Mouse (Mus musculus) intestine, embryonic 14.5 days (tissue): ENCODE results near the gene Mfsd2b. TPM values are rescaled to one million over a fixed set of nuclear protein-coding genes. Genes with fewer than 3 reads are reported as not detected.

Experiments used
- ATAC-seq: fragments of 200-750 bp; cut with Nextera tagmentation; replicated peaks from 2 replicates; pipeline ENCODE4 v1.8.0; 2017; ENCODE audit warnings: low read depth, moderate number of reproducible peaks, moderate TSS enrichment, moderate library complexity; ENCODE audit not compliant: low FRiP score, low TSS enrichment
- DNase-seq: peaks from one replicate; pipeline ENCODE4 v3.0.0-alpha.2; 2018; ENCODE audit warnings: low spot score
- H3K27ac ChIP-seq: fragments of 300-500 bp; sonication (generic); 2 replicates; pipeline ENCODE4 v1.5.1; 2014; ENCODE audit warnings: low read depth, mild to moderate bottlenecking, control low read depth
- H3K27me3 ChIP-seq: fragments of 300-500 bp; sonication (generic); replicated peaks from 2 replicates; pipeline ENCODE4 v1.6.1; 2014; ENCODE audit warnings: low read length, control low read depth; ENCODE audit not compliant: control insufficient read depth, insufficient read depth
- H3K36me3 ChIP-seq: fragments of 300-500 bp; sonication (generic); 2 replicates; pipeline ENCODE4 v1.6.1; 2014; ENCODE audit warnings: low read length, control low read depth; ENCODE audit not compliant: control insufficient read depth, insufficient read depth
- H3K4me1 ChIP-seq: fragments of 300-500 bp; sonication (generic); replicated peaks from 2 replicates; pipeline ENCODE4 v1.6.1; 2014; ENCODE audit warnings: low read length, control low read depth, mixed read lengths; ENCODE audit not compliant: control insufficient read depth, insufficient read depth
- H3K4me2 ChIP-seq: fragments of 300-500 bp; sonication (generic); 2 replicates; pipeline ENCODE4 v1.6.1; 2014; ENCODE audit warnings: low read length
- H3K4me3 ChIP-seq: fragments of 300-500 bp; sonication (generic); 2 replicates; pipeline ENCODE4 v1.5.1; 2014; ENCODE audit warnings: low read depth, low read length, control low read depth, mixed read lengths
- H3K9ac ChIP-seq: fragments of 300-500 bp; sonication (generic); 2 replicates; pipeline ENCODE4 v1.6.1; 2014; ENCODE audit warnings: mild to moderate bottlenecking, low read length
- H3K9me3 ChIP-seq: fragments of 300-500 bp; sonication (generic); 2 replicates; pipeline ENCODE4 v1.6.1; 2016; ENCODE audit warnings: low read length, control low read depth; ENCODE audit not compliant: control insufficient read depth
- WGBS: fragments of 180-500 bp; shearing (Covaris S2); extraction: QIAGEN DNeasy Blood & Tissue Kit; methylation state at CpG from one replicate; pipeline ENCODE4 v1.1.7; 2014; 5-methylcytosine and 5-hydroxymethylcytosine counted together
- polyA plus RNA-seq: library from polyadenylated mRNA; unstranded; fragments of >200 nt; fragmentation: Nextera tagmentation; extraction: Ambion mirVana; gene quantifications from 2 replicates; pipeline ENCODE4 v1.2.1, GENCODE M21; 2014

Mfsd2b gene
- polyA plus RNA-seq, 1 experiment from 2014 or later, result 1.1 TPM

GRCm38 (mm10) chr12:4842890-4843597 lies 31.1 kb downstream of the Mfsd2b start, which contains the start of gene Wdcp:
Gene Wdcp, plus strand, starts transcription at chr12:4843303.
- H3K9me3 ChIP-seq, result no peaks in the 10 kb centered on the region
- H3K4me2 ChIP-seq, result peak within 1 kb of the TSS; percentile 72
- WGBS, result 1% methylated on average over 30 of the region's 30 CpGs
- H3K9ac ChIP-seq, result peak within 1 kb of the TSS; percentile 42
- peak within 1 kb of the TSS; percentile 7; the same call in 1 of the 2 replicates for H3K27ac ChIP-seq
- no peaks in the 10 kb centered on the region for H3K36me3 ChIP-seq
- DNase-seq, result peak; percentile 93
- 0 out of 2 replicates have a peak, but pooled peaks cover 3% of the 10 kb centered on the region for H3K27me3 ChIP-seq
- H3K4me3 ChIP-seq, result peak within 1 kb of the TSS; percentile 57
- peak; percentile 89 for ATAC-seq
- peaks cover 9% of the 10 kb centered on the region for H3K4me1 ChIP-seq

- no peak for ATAC-seq
- H3K4me2 ChIP-seq, result no peak overlapping the region; the same call in 1 of the 2 replicates
Measured at GRCm38 (mm10) chr12:4842456-4842855, 31.7 kb downstream of the Mfsd2b start.

GRCm38 (mm10) chr12:4841392-4841887 lies 32.7 kb downstream of the Mfsd2b start, which contains the start of gene Fkbp1b:
Gene Fkbp1b, minus strand, starts transcription at chr12:4841591.
- H3K27ac ChIP-seq, result no peak within 1 kb of the TSS; the same call in 1 of the 2 replicates
- ATAC-seq, result peak; percentile 79

More at GRCm38 (mm10) chr12:4842456-4842855, 31.7 kb downstream of the Mfsd2b start:
- Histone ChIP-seq H3K4me1 (peaks cover 9% of the 10 kb centered on the region), H3K27ac (no peak overlapping the region), H3K4me3 (no peak overlapping the region), H3K36me3 (no peaks in the 10 kb centered on the region), H3K9me3 (no peaks in the 10 kb centered on the region), H3K27me3 (0 out of 2 replicates have a peak, but pooled peaks cover 3% of the 10 kb centered on the region), H3K9ac (no peak overlapping the region)
- DNase-seq, result no peak
- 83% methylated on average over 8 of the region's 8 CpGs for WGBS

GRCm38 (mm10) chr12:4840741-4841140 lies 33.4 kb downstream of the Mfsd2b start:
- peaks cover 12% of the 10 kb centered on the region for H3K4me1 ChIP-seq
- H3K27ac ChIP-seq, result no peak overlapping the region
- H3K9ac ChIP-seq, result peak overlapping the region; percentile 45
- H3K36me3 ChIP-seq, result no peaks in the 10 kb centered on the region
- 1% methylated on average over 11 of the region's 11 CpGs for WGBS
- peak overlapping the region; percentile 69 for H3K4me3 ChIP-seq
- DNase-seq (no peak), ATAC-seq (no peak)
- H3K4me2 ChIP-seq, result peak overlapping the region; percentile 95
- 0 out of 2 replicates have a peak, but pooled peaks cover 3% of the 10 kb centered on the region for H3K27me3 ChIP-seq
- H3K9me3 ChIP-seq, result no peaks in the 10 kb centered on the region

More at GRCm38 (mm10) chr12:4841392-4841887, 32.7 kb downstream of the Mfsd2b start, which contains the start of gene Fkbp1b:
- Histone ChIP-seq H3K36me3 (no peaks in the 10 kb centered on the region), H3K9ac (peak within 1 kb of the TSS; percentile 45), H3K4me1 (peaks cover 12% of the 10 kb centered on the region), H3K4me2 (peak within 1 kb of the TSS; percentile 95), H3K9me3 (no peaks in the 10 kb centered on the region), H3K4me3 (peak within 1 kb of the TSS; percentile 69), H3K27me3 (0 out of 2 replicates have a peak, but pooled peaks cover 3% of the 10 kb centered on the region)
- WGBS, result under 1% methylated on average over 37 of the region's 37 CpGs
- peak; percentile 82 for DNase-seq

- DNase-seq (no peak), ATAC-seq (no peak)
- Histone ChIP-seq H3K4me1 (peaks cover 12% of the 10 kb centered on the region), H3K4me2 (no peak overlapping the region), H3K27ac (no peak overlapping the region), H3K9me3 (no peaks in the 10 kb centered on the region), H3K9ac (no peak overlapping the region), H3K27me3 (0 out of 2 replicates have a peak, but pooled peaks cover 3% of the 10 kb centered on the region), H3K36me3 (no peaks in the 10 kb centered on the region), H3K4me3 (no peak overlapping the region)
- WGBS, result 46% methylated on average over 6 of the region's 6 CpGs
Measured at GRCm38 (mm10) chr12:4840010-4840409, 34.1 kb downstream of the Mfsd2b start.

- no peaks in the 10 kb centered on the region for H3K9me3 ChIP-seq
- ATAC-seq, result no peak
Measured at GRCm38 (mm10) chr12:4836959-4837358, 37.2 kb downstream of the Mfsd2b start.

GRCm38 (mm10) chr12:4827256-4827655 lies 46.9 kb downstream of the Mfsd2b start:
- Histone ChIP-seq H3K27ac (no peak overlapping the region), H3K9ac (no peak overlapping the region), H3K4me1 (no peaks in the 10 kb centered on the region), H3K36me3 (peaks cover 63% of the 10 kb centered on the region), H3K4me2 (no peak overlapping the region), H3K9me3 (no peaks in the 10 kb centered on the region), H3K4me3 (no peak overlapping the region), H3K27me3 (no peaks in the 10 kb centered on the region)
- WGBS, result 77% methylated on average over 3 of the region's 3 CpGs
- ATAC-seq, result no peak
- no peak for DNase-seq

More at GRCm38 (mm10) chr12:4836959-4837358, 37.2 kb downstream of the Mfsd2b start:
- 0 out of 2 replicates have a peak, but pooled peaks cover 3% of the 10 kb centered on the region for H3K27me3 ChIP-seq
- H3K4me1 ChIP-seq, result peaks cover 2% of the 10 kb centered on the region; the same call in 1 of the 2 replicates
- H3K9ac ChIP-seq, result no peak overlapping the region
- H3K4me2 ChIP-seq, result no peak overlapping the region
- DNase-seq, result no peak
- H3K36me3 ChIP-seq, result 0 out of 2 replicates have a peak, but pooled peaks cover 4% of the 10 kb centered on the region
- H3K4me3 ChIP-seq, result no peak overlapping the region
- no peak overlapping the region for H3K27ac ChIP-seq
- 10% methylated on average over 4 of the region's 4 CpGs for WGBS

- H3K4me2 ChIP-seq, result peak within 1 kb of the TSS; percentile 92
- under 1% methylated on average over 49 of the region's 49 CpGs for WGBS
- ATAC-seq (peak; percentile 99), DNase-seq (peak; percentile 97)
- no peaks in the 10 kb centered on the region for H3K27me3 ChIP-seq
- H3K4me3 ChIP-seq, result peak within 1 kb of the TSS; percentile 68
- peaks cover 12% of the 10 kb centered on the region for H3K4me1 ChIP-seq
- peak within 1 kb of the TSS; percentile 85 for H3K27ac ChIP-seq
- H3K36me3 ChIP-seq, result peaks cover 25% of the 10 kb centered on the region
- H3K9me3 ChIP-seq, result no peaks in the 10 kb centered on the region
- peak within 1 kb of the TSS; percentile 58 for H3K9ac ChIP-seq
Measured at GRCm38 (mm10) chr12:4817361-4818101, 56.6 kb downstream of the Mfsd2b start, which contains the start of gene Sf3b6. Gene Sf3b6, plus strand, starts transcription at chr12:4817544.
